Mouse (Mus musculus) bone marrow, adult 2 months (tissue): ENCODE data around the gene Olfr874.

ENCODE experiments used
- CTCF ChIP-seq: fragments of 200-500 bp; IDR thresholded peaks from 2 replicates; pipeline ENCODE4 v1.5.1; 2011; ENCODE audit warnings: low read length, control low read depth; ENCODE audit not compliant: control insufficient read depth, insufficient read depth
- POLR2A ChIP-seq: fragments of 200-500 bp; IDR thresholded peaks from 2 replicates; pipeline ENCODE4 v1.6.1; 2011; ENCODE audit warnings: low read depth, mild to moderate bottlenecking, control low read depth, low read length, borderline replicate concordance; ENCODE audit not compliant: control insufficient read depth

GRCm38 (mm10) chr9:37734310-37734709 lies 10.6 kb upstream of the Olfr874 start:
- TF ChIP-seq POLR2A (no peak), CTCF (no peak)
